8 mouse cellular contexts compared by ENCODE assay signal in genomic region chr7:116444326-116444809, GRCm38 (mm10). TPM values are rescaled to one million over a fixed set of nuclear protein-coding genes. Genes with fewer than 3 reads are reported as not detected.
DNase-seq lines count a peak whose midpoint lies in the region; ATAC-seq and TF ChIP-seq lines count a peak whose summit lies in the region.

No protein-coding gene starts in this region.

- TF ChIP-seq POLR2A in limb, embryonic 14.5 days (IDR thresholded peaks at IDR 0.05; ENCODE audit: borderline replicate concordance, extremely low read depth, insufficient read depth, insufficient read length), result no peak

- peak overlapping the region; percentile 98 for H3K4me3 ChIP-seq in embryonic facial prominence, embryonic 14.5 days (ENCODE audit: low read depth, low read length)
- peak overlapping the region; percentile 96 for H3K4me3 ChIP-seq in hindbrain, embryonic 10.5 days
- peak overlapping the region; percentile 97 for H3K4me3 ChIP-seq in limb, embryonic 14.5 days (replicated peaks; ENCODE audit: low read length)
- H3K4me3 ChIP-seq in midbrain, postnatal 0 days (ENCODE audit: low read depth, low read length), result peak overlapping the region; percentile 98

- TF ChIP-seq CTCF in midbrain, postnatal 0 days (IDR thresholded peaks at IDR 0.05), result no peak

- WGBS in embryonic facial prominence, embryonic 14.5 days, result 0% methylated on average over 2 of the region's 2 CpGs
- 3% methylated on average over 2 of the region's 2 CpGs for WGBS in hindbrain, embryonic 10.5 days
- WGBS in limb, embryonic 14.5 days, result 0% methylated on average over 2 of the region's 2 CpGs
- WGBS in midbrain, postnatal 0 days, result 2% methylated on average over 2 of the region's 2 CpGs

- peak overlapping the region; percentile 91 for H3K27ac ChIP-seq in embryonic facial prominence, embryonic 14.5 days (replicated peaks; ENCODE audit: low read depth, low read length)
- H3K27ac ChIP-seq in hindbrain, embryonic 10.5 days, result peak overlapping the region; percentile 97
- H3K27ac ChIP-seq in limb, embryonic 14.5 days (replicated peaks; ENCODE audit: low read depth, low read length), result peak overlapping the region; percentile 86
- peak overlapping the region; percentile 88 for H3K27ac ChIP-seq in midbrain, postnatal 0 days (ENCODE audit: low read depth, low read length)

- no peaks in the 10 kb centered on the region for H3K9me3 ChIP-seq in embryonic facial prominence, embryonic 14.5 days (ENCODE audit: control insufficient read depth, low read length)
- H3K9me3 ChIP-seq in hindbrain, embryonic 10.5 days, result no peaks in the 10 kb centered on the region
- H3K9me3 ChIP-seq in limb, embryonic 14.5 days (ENCODE audit: control insufficient read depth, low read length), result no peaks in the 10 kb centered on the region
- H3K9me3 ChIP-seq in midbrain, postnatal 0 days (ENCODE audit: low read length), result no peaks in the 10 kb centered on the region

- no peaks in the 10 kb centered on the region for H3K36me3 ChIP-seq in embryonic facial prominence, embryonic 14.5 days (ENCODE audit: control insufficient read depth, insufficient read depth, low read length)
- no peaks in the 10 kb centered on the region for H3K36me3 ChIP-seq in hindbrain, embryonic 10.5 days
- H3K36me3 ChIP-seq in limb, embryonic 14.5 days (ENCODE audit: control insufficient read depth, insufficient read depth, low read length), result no peaks in the 10 kb centered on the region
- no peaks in the 10 kb centered on the region for H3K36me3 ChIP-seq in midbrain, postnatal 0 days (ENCODE audit: insufficient read depth, low read length)

- no peaks in the 10 kb centered on the region for H3K27me3 ChIP-seq in embryonic facial prominence, embryonic 14.5 days (replicated peaks; ENCODE audit: control insufficient read depth, insufficient read depth, low read length)
- H3K27me3 ChIP-seq in hindbrain, embryonic 10.5 days (ENCODE audit: insufficient read depth, poor library complexity, severe bottlenecking), result no peaks in the 10 kb centered on the region
- no peaks in the 10 kb centered on the region for H3K27me3 ChIP-seq in limb, embryonic 14.5 days (ENCODE audit: control insufficient read depth, insufficient read depth, low read length)
- H3K27me3 ChIP-seq in midbrain, postnatal 0 days (ENCODE audit: insufficient read depth, low read length), result no peaks in the 10 kb centered on the region

- H3K4me2 ChIP-seq in embryonic facial prominence, embryonic 14.5 days (ENCODE audit: low read depth, low read length), result peak overlapping the region; percentile 95
- H3K4me2 ChIP-seq in limb, embryonic 14.5 days (replicated peaks; ENCODE audit: low read depth, low read length, severe bottlenecking), result peak overlapping the region; percentile 88
- H3K4me2 ChIP-seq in midbrain, postnatal 0 days (ENCODE audit: low read depth, low read length, poor library complexity, severe bottlenecking), result peak overlapping the region; percentile 79

- peak overlapping the region; percentile 93 for H3K9ac ChIP-seq in embryonic facial prominence, embryonic 14.5 days (ENCODE audit: low read depth, low read length)
- H3K9ac ChIP-seq in limb, embryonic 14.5 days (ENCODE audit: low read depth, low read length, severe bottlenecking), result peak overlapping the region; percentile 91
- H3K9ac ChIP-seq in midbrain, postnatal 0 days (replicated peaks; ENCODE audit: low read length, poor library complexity, severe bottlenecking), result peak overlapping the region; percentile 77

- peaks cover 18% of the 10 kb centered on the region for H3K4me1 ChIP-seq in embryonic facial prominence, embryonic 14.5 days (ENCODE audit: control insufficient read depth, insufficient read depth, low read length)
- H3K4me1 ChIP-seq in hindbrain, embryonic 10.5 days (replicated peaks), result peaks cover 29% of the 10 kb centered on the region
- peaks cover 19% of the 10 kb centered on the region for H3K4me1 ChIP-seq in limb, embryonic 14.5 days (ENCODE audit: control insufficient read depth, insufficient read depth, low read length)
- H3K4me1 ChIP-seq in midbrain, postnatal 0 days (ENCODE audit: insufficient read depth, low read length), result peaks cover 10% of the 10 kb centered on the region; the same call in 1 of the 2 replicates

- peak; percentile 8 for DNase-seq in right cerebral cortex, postnatal 25 days
- DNase-seq in right cerebral cortex, postnatal 14 days, result no peak
- peak; percentile 91 for DNase-seq in embryonic facial prominence, embryonic 14.5 days (ENCODE audit: low spot score)
- peak; percentile 23 for DNase-seq in hindbrain, embryonic 10.5 days (ENCODE audit: low spot score)
- peak; percentile 75 for DNase-seq in limb, embryonic 14.5 days (ENCODE audit: low spot score)
- DNase-seq in midbrain, postnatal 0 days (ENCODE audit: low spot score), result peak; percentile 10
- no peak for DNase-seq in cerebellum, postnatal 36 days

- ATAC-seq in embryonic facial prominence, embryonic 14.5 days (ENCODE audit: low read depth), result peak; percentile 63
- ATAC-seq in limb, embryonic 14.5 days (ENCODE audit: low FRiP score, low read depth), result no peak
- no peak for ATAC-seq in midbrain, postnatal 0 days (ENCODE audit: low FRiP score)
- no peak for ATAC-seq in inflammation-experienced regulatory T-cells, adult 6 months

RNA-seq across cellular contexts. Expression of gene Pik3c2a, which starts 1.1 kb away (rescaled TPM):
- polyA plus RNA-seq in embryonic facial prominence, embryonic 14.5 days (2014; fragmentation: Nextera tagmentation; extraction: Ambion mirVana), result 21.5 and 22.2 TPM in 2 replicates
- polyA plus RNA-seq in hindbrain, embryonic 10.5 days (2016; fragmentation: Nextera tagmentation; extraction: Ambion mirVana), result 22.5 and 28.4 TPM in 2 replicates
- polyA plus RNA-seq in limb, embryonic 14.5 days (2012; rRNA removed), result 21.4 and 21.8 TPM in 2 replicates
- polyA plus RNA-seq in limb, embryonic 14.5 days (2014; fragmentation: Nextera tagmentation; extraction: Ambion mirVana), result 22.9 and 29.8 TPM in 2 replicates
- 20.9 and 23.6 TPM in 2 replicates for total RNA-seq in midbrain, postnatal 0 days (2014; rRNA removed)
- 5.5 and 9.1 TPM in 2 replicates for polyA plus RNA-seq in midbrain, postnatal 0 days (2015; fragmentation: Nextera tagmentation; extraction: Ambion mirVana)
- polyA plus RNA-seq in inflammation-experienced regulatory T-cells, adult 6 months (2017; shearing (Covaris generic)), result 10 to 100 TPM; 60.3 to 94.3 (median 64.7) TPM

RNA-seq across cellular contexts. Expression of gene Nucb2, which starts 59.8 kb away (rescaled TPM):
- 28.2 and 32.8 TPM in 2 replicates for polyA plus RNA-seq in embryonic facial prominence, embryonic 14.5 days (2014; fragmentation: Nextera tagmentation; extraction: Ambion mirVana)
- polyA plus RNA-seq in hindbrain, embryonic 10.5 days (2016; fragmentation: Nextera tagmentation; extraction: Ambion mirVana), result 9.9 and 12.0 TPM in 2 replicates
- 10.8 and 21.5 TPM in 2 replicates for polyA plus RNA-seq in limb, embryonic 14.5 days (2012; rRNA removed)
- polyA plus RNA-seq in limb, embryonic 14.5 days (2014; fragmentation: Nextera tagmentation; extraction: Ambion mirVana), result 27.5 and 29.7 TPM in 2 replicates
- total RNA-seq in midbrain, postnatal 0 days (2014; rRNA removed), result 14.5 and 43.2 TPM in 2 replicates
- 43.3 and 50.4 TPM in 2 replicates for polyA plus RNA-seq in midbrain, postnatal 0 days (2015; fragmentation: Nextera tagmentation; extraction: Ambion mirVana)
- 10 to 100 TPM in 2 of 3 experiments, 1 to 10 TPM in 1; 8.1 to 25.8 (median 24.9) TPM for polyA plus RNA-seq in inflammation-experienced regulatory T-cells, adult 6 months (2017; shearing (Covaris generic))

Comparison
In these comparisons a context has a peak if more than half of its experiments do, and no peak if none do; other contexts are left out.
1. DNase-seq: peak in right cerebral cortex, postnatal 25 days (single experiment), embryonic facial prominence, embryonic 14.5 days (single experiment), hindbrain, embryonic 10.5 days (single experiment), limb, embryonic 14.5 days (single experiment) and midbrain, postnatal 0 days (single experiment); none in right cerebral cortex, postnatal 14 days (single experiment) and cerebellum, postnatal 36 days (0 of 2).
2. Peak in every context shown above with its lines, with median percentiles within 50 percentile points of each other: H3K27ac ChIP-seq, H3K4me2 ChIP-seq, H3K4me3 ChIP-seq and H3K9ac ChIP-seq.